Mouse (Mus musculus): ENCODE results near the gene Spx. TPM values are rescaled to one million over a fixed set of nuclear protein-coding genes. Genes with fewer than 3 reads are reported as not detected.

Spx gene
- polyA plus RNA-seq (2017; shearing (Covaris generic)), result not detected

GRCm38 (mm10) chr6:142412906-142413491 lies at the start of gene Spx:
Gene Spx (plus strand): TSS chr6:142413441.

GRCm38 (mm10) chr6:142387011-142387754 lies 26.1 kb upstream of the Spx start, which contains the start of the genes Recql and Golt1b:
Gene Recql (minus strand): TSS chr6:142387087.
Gene Golt1b (plus strand): TSS chr6:142387221.

Other genes with a start within 250 kb of the Spx start
- gene Slco1a6, start 204.9 kb upstream of the Spx start, polyA plus RNA-seq (2017; shearing (Covaris generic)), result 1.6 TPM
- gene Iapp, start 115.0 kb upstream of the Spx start, polyA plus RNA-seq (2017; shearing (Covaris generic)), result not detected
- gene Slco1a5, start 90.5 kb upstream of the Spx start, polyA plus RNA-seq (2017; shearing (Covaris generic)), result not detected
- 20.3 TPM for gene Pyroxd1, start 67.8 kb upstream of the Spx start, polyA plus RNA-seq (2017; shearing (Covaris generic))
- 43.9 TPM for gene Recql, start 26.4 kb upstream of the Spx start, polyA plus RNA-seq (2017; shearing (Covaris generic))
- 30.9 TPM for gene Golt1b, start 26.2 kb upstream of the Spx start, polyA plus RNA-seq (2017; shearing (Covaris generic))
- gene Gys2, start 59.7 kb downstream of the Spx start, polyA plus RNA-seq (2017; shearing (Covaris generic)), result not detected
- 66.7 TPM for gene Ldhb, start 94.5 kb downstream of the Spx start, polyA plus RNA-seq (2017; shearing (Covaris generic))
- 0.17 TPM for gene Kcnj8, start 158.2 kb downstream of the Spx start, polyA plus RNA-seq (2017; shearing (Covaris generic))

All from naive thymus-derived CD4-positive, alpha-beta T cell, adult 5 months (primary cell).